Mouse (Mus musculus) kidney, postnatal 0 days (tissue): ENCODE measurements around the gene Sorcs3. TPM values are rescaled to one million over a fixed set of nuclear protein-coding genes. Genes with fewer than 3 reads are reported as not detected.
A peak's percentile ranks its signal among the peaks of the same experiment; 100 is the strongest.

Source experiments
- ATAC-seq: fragments of 200-750 bp; cut with Nextera tagmentation; replicated peaks from 2 replicates; pipeline ENCODE4 v1.8.0; 2017; ENCODE audit warnings: low read depth, moderate number of reproducible peaks, moderate TSS enrichment, moderate library complexity; ENCODE audit not compliant: low FRiP score
- DNase-seq: peaks from one replicate; pipeline ENCODE4 v3.0.0-alpha.2; 2016; ENCODE audit warnings: low spot score
- H3K27ac ChIP-seq: fragments of 300-500 bp; sonication (generic); 2 replicates; pipeline ENCODE4 v1.5.1; 2014; ENCODE audit warnings: mild to moderate bottlenecking
- H3K27me3 ChIP-seq: fragments of 300-500 bp; sonication (generic); 2 replicates; pipeline ENCODE4 v1.6.1; 2014; ENCODE audit warnings: low read length, mixed read lengths; ENCODE audit not compliant: insufficient read depth
- H3K36me3 ChIP-seq: fragments of 300-500 bp; sonication (generic); 2 replicates; pipeline ENCODE4 v1.6.1; 2014; ENCODE audit warnings: low read length, mixed read lengths; ENCODE audit not compliant: insufficient read depth
- H3K4me1 ChIP-seq: fragments of 300-500 bp; sonication (generic); replicated peaks from 2 replicates; pipeline ENCODE4 v1.6.1; 2014; ENCODE audit warnings: antibody characterized with exemption, low read length, mixed read lengths; ENCODE audit not compliant: insufficient read depth
- H3K4me2 ChIP-seq: fragments of 300-500 bp; sonication (generic); 2 replicates; pipeline ENCODE4 v1.6.1; 2014; ENCODE audit warnings: mild to moderate bottlenecking, low read length, moderate library complexity, mixed read lengths
- H3K4me3 ChIP-seq: fragments of 300-500 bp; sonication (generic); replicated peaks from 2 replicates; pipeline ENCODE4 v1.5.1; 2014; ENCODE audit warnings: low read depth, low read length
- H3K9ac ChIP-seq: fragments of 300-500 bp; sonication (generic); 2 replicates; pipeline ENCODE4 v1.6.1; 2014; ENCODE audit warnings: low read depth, low read length
- H3K9me3 ChIP-seq: fragments of 300-500 bp; sonication (generic); replicated peaks from 2 replicates; pipeline ENCODE4 v1.6.1; 2016; ENCODE audit warnings: low read length, inconsistent platforms, mixed read lengths
- CTCF ChIP-seq: IDR thresholded peaks from 2 replicates; pipeline ENCODE4 v1.5.1; 2016; ENCODE audit warnings: antibody characterized with exemption, low read depth, mild to moderate bottlenecking, moderate library complexity
- WGBS: fragments of 180-500 bp; shearing (Covaris S2); extraction: QIAGEN DNeasy Blood & Tissue Kit; methylation state at CpG from one replicate; pipeline ENCODE4 v1.1.7; 2014; 5-methylcytosine and 5-hydroxymethylcytosine counted together
- polyA plus RNA-seq: library from polyadenylated mRNA; unstranded; fragments of >200 nt; fragmentation: Nextera tagmentation; extraction: Ambion mirVana; gene quantifications from 2 replicates; pipeline ENCODE4 v1.2.1, GENCODE M21; 2015

The Sorcs3 gene
- polyA plus RNA-seq, 1 experiment from 2014 or later = 0.93 TPM

- no peaks in the 10 kb centered on the region for H3K27me3 ChIP-seq
- no peak for ATAC-seq
- H3K9me3 ChIP-seq = no peaks in the 10 kb centered on the region
- H3K4me1 ChIP-seq = no peaks in the 10 kb centered on the region
- no peaks in the 10 kb centered on the region for H3K36me3 ChIP-seq
- WGBS = 80% methylated on average over 2 of the region's 2 CpGs
- H3K9ac ChIP-seq = no peak overlapping the region
- TF ChIP-seq CTCF = no peak
- no peak for DNase-seq
- no peak overlapping the region for H3K4me2 ChIP-seq
- no peak overlapping the region for H3K4me3 ChIP-seq
- H3K27ac ChIP-seq = no peak overlapping the region
These were observed 560.7 kb downstream of the Sorcs3 start for GRCm38 (mm10) chr19:48766524-48766923.

GRCm38 (mm10) chr19:48771565-48771964, 565.7 kb downstream of the Sorcs3 start:
- H3K4me1 ChIP-seq = no peaks in the 10 kb centered on the region
- no peaks in the 10 kb centered on the region for H3K36me3 ChIP-seq
- 87% methylated on average over 2 of the region's 2 CpGs for WGBS
- no peaks in the 10 kb centered on the region for H3K9me3 ChIP-seq
- no peak overlapping the region for H3K4me2 ChIP-seq
- H3K27me3 ChIP-seq = no peaks in the 10 kb centered on the region
- no peak for DNase-seq
- no peak overlapping the region for H3K9ac ChIP-seq
- no peak for ATAC-seq
- no peak overlapping the region for H3K4me3 ChIP-seq
- TF ChIP-seq CTCF = no peak
- H3K27ac ChIP-seq = no peak overlapping the region

- Histone ChIP-seq H3K36me3 (no peaks in the 10 kb centered on the region), H3K9ac (no peak overlapping the region), H3K27ac (no peak overlapping the region), H3K27me3 (no peaks in the 10 kb centered on the region), H3K4me3 (no peak overlapping the region), H3K4me1 (no peaks in the 10 kb centered on the region), H3K4me2 (no peak overlapping the region), H3K9me3 (no peaks in the 10 kb centered on the region)
- TF ChIP-seq CTCF = no peak
- no peak for ATAC-seq
- peak; percentile 41 for DNase-seq
- WGBS = 45% methylated on average over 3 of the region's 3 CpGs
These were observed 573.4 kb downstream of the Sorcs3 start for GRCm38 (mm10) chr19:48779095-48779765.

- ATAC-seq = no peak
- WGBS = 85% methylated on average over 2 of the region's 2 CpGs
- Histone ChIP-seq H3K27ac (no peak overlapping the region), H3K27me3 (no peaks in the 10 kb centered on the region), H3K4me3 (no peak overlapping the region), H3K9me3 (no peaks in the 10 kb centered on the region), H3K9ac (no peak overlapping the region), H3K4me2 (no peak overlapping the region), H3K36me3 (no peaks in the 10 kb centered on the region), H3K4me1 (no peaks in the 10 kb centered on the region)
- TF ChIP-seq CTCF = no peak
- DNase-seq = no peak
These were observed 575.0 kb downstream of the Sorcs3 start for GRCm38 (mm10) chr19:48780813-48781212.

GRCm38 (mm10) chr19:48782024-48782721, 576.3 kb downstream of the Sorcs3 start:
- 50% methylated on average over 7 of the region's 7 CpGs for WGBS
- H3K9ac ChIP-seq = no peak overlapping the region
- no peaks in the 10 kb centered on the region for H3K27me3 ChIP-seq
- no peaks in the 10 kb centered on the region for H3K36me3 ChIP-seq
- no peak overlapping the region for H3K27ac ChIP-seq
- DNase-seq (no peak), ATAC-seq (no peak)
- no peak overlapping the region for H3K4me3 ChIP-seq
- no peak for TF ChIP-seq CTCF
- no peaks in the 10 kb centered on the region for H3K4me1 ChIP-seq
- no peak overlapping the region for H3K4me2 ChIP-seq
- H3K9me3 ChIP-seq = no peaks in the 10 kb centered on the region

GRCm38 (mm10) chr19:48787269-48787668, 581.4 kb downstream of the Sorcs3 start:
- H3K27me3 ChIP-seq = no peaks in the 10 kb centered on the region
- H3K36me3 ChIP-seq = no peaks in the 10 kb centered on the region
- H3K27ac ChIP-seq = no peak overlapping the region
- no peak overlapping the region for H3K4me2 ChIP-seq
- DNase-seq = no peak
- H3K9me3 ChIP-seq = no peaks in the 10 kb centered on the region
- no peak for TF ChIP-seq CTCF
- H3K4me3 ChIP-seq = no peak overlapping the region
- WGBS = 88% methylated on average over 4 of the region's 4 CpGs
- H3K4me1 ChIP-seq = no peaks in the 10 kb centered on the region
- ATAC-seq = no peak
- H3K9ac ChIP-seq = no peak overlapping the region

- no peak overlapping the region for H3K4me2 ChIP-seq
- DNase-seq (no peak), ATAC-seq (no peak)
- no peaks in the 10 kb centered on the region for H3K9me3 ChIP-seq
- WGBS = 42% methylated on average over 6 of the region's 6 CpGs
- H3K9ac ChIP-seq = no peak overlapping the region
- no peak overlapping the region for H3K4me3 ChIP-seq
- no peaks in the 10 kb centered on the region for H3K27me3 ChIP-seq
- TF ChIP-seq CTCF = no peak
- H3K4me1 ChIP-seq = no peaks in the 10 kb centered on the region
- no peak overlapping the region for H3K27ac ChIP-seq
- H3K36me3 ChIP-seq = no peaks in the 10 kb centered on the region
These were observed 598.7 kb downstream of the Sorcs3 start for GRCm38 (mm10) chr19:48804546-48804945.
